Mouse (Mus musculus) megakaryocyte-erythroid progenitor cell, adult 5-6 weeks (primary cell): ENCODE measurements around the gene Capn13. TPM values are rescaled to one million over a fixed set of nuclear protein-coding genes. Genes with fewer than 3 reads are reported as not detected.

Experiments
- ATAC-seq: replicated peaks from 2 replicates; pipeline ENCODE4 v1.8.0; 2016; ENCODE audit warnings: mild to moderate bottlenecking, inconsistent platforms; ENCODE audit not compliant: severe bottlenecking, poor library complexity, low FRiP score, low TSS enrichment
- total RNA-seq, 2 experiments: library from RNA; stranded (forward) in 1 of 2; stranded (reverse) in 1 of 2; fragments of 200-1000, 215-1000 nt in 1 of 2; fragments of >200 nt in 1 of 2; fragmentation: Nextera tagmentation in 1 of 2; gene quantifications; 2 replicates each; pipeline ENCODE4 v1.2.3; 2014 to 2017

Gene Capn13
- total RNA-seq, 2 experiments from 2014 or later, result not detected

- no peak for ATAC-seq
These were observed 39.6 kb downstream of the Capn13 start for GRCm38 (mm10) chr17:73361054-73361453.

GRCm38 (mm10) chr17:73343632-73344390 lies 56.9 kb downstream of the Capn13 start:
- no peak for ATAC-seq

DNA sequence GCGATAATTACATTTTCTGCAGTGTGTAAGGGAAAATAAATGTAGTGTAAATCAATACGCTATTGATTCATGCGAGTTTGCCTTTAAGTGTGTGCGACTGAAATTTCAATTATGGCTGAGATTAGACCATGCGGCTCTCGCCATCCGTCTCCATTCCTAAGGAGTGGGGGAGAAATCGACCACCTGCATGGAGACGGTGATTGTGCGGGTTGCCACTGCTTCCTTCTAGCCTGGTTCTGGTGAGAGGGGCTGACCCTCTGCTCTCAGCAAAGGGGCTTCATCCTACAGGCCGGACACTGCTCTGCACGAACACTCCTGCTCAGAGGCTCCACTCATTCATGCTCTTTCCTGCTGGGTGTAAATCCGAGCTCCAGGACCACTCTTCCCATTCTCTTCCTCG lies 58.0 kb downstream of the Capn13 start:
- ATAC-seq, result no peak

DNA sequence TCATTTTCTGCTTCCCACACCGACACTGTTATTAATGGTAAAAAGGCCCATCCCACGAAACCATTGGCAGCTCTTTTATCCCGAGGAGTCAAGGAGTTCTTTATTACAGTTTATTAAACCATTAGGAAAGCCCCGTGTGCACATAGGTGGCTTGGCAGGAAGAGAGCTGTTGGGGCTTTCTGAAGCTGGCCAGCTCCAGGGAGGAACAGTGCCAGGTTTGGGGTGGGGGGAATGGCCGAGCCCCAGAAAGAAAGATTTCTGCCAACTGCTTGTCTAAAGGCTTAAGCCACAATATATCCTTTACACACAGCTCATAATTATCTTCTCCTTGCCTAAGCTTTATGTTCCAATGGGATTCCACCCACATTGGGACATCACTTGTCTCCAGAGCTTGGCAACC lies 71.6 kb downstream of the Capn13 start:
- no peak for ATAC-seq

DNA sequence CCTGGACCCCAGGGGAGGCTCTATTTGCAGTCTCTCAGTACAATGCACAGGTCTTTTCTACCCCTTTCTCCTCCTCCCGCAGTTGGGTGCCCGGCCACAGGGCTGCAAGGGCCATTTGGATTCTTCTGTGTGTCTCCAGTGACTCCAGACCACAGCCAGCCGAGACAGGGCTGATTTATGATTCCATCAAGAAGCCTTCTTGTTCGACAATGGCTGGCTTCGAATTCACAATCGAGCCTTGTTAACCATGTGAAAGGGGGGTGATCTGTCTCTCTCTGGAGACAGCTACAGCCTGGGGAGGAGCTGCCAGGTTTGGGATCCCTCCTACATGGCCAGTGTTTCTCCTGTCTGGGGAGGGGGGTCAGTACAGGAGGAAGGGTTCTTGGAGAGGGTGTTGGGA lies 75.4 kb downstream of the Capn13 start:
- ATAC-seq, result no peak

GRCm38 (mm10) chr17:73324732-73325131 lies 75.9 kb downstream of the Capn13 start:
- no peak for ATAC-seq

DNA sequence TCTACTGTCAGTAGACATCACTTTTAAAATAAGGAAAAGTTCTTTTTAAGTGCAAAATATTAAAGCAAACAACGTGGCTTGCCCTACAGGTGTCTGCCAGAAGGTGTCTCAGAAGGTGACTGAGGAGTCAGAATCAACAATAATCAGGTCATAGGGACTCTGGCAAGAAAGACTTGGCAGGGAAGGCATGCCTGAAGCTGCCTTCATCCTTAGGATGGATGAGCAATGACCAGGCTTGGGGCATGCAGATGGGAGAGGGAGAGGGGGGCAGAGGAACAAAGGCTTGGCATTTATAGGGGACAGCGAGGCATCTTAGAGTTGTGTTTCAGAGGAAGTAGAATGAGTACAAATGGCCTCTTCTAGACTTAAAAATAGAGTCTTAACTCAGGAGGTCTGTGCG lies 76.7 kb downstream of the Capn13 start:
- ATAC-seq, result no peak

- ATAC-seq, result no peak
These were observed 85.9 kb downstream of the Capn13 start for GRCm38 (mm10) chr17:73314786-73315185.

GRCm38 (mm10) chr17:73311491-73311890 lies 89.2 kb downstream of the Capn13 start:
- ATAC-seq, result no peak

DNA sequence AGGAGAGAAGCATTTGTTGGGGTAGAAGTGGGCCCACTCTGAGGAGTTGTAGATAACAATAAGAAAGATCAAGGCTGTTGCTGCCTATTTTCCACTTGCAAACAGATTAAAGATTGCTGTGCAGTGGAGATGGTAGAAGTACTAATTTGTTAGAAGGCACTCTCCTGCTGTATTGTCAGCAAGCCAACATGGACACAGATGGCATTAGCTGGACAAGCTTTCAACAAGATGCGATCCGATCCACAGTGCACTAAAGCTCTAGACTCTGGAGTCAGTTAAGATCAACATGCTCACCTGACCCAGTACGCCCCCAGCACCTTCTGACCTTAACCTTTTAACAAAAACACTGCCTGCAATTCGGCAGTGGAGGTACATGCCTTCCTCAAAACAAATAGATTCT lies 92.0 kb downstream of the Capn13 start:
- ATAC-seq, result no peak

DNA sequence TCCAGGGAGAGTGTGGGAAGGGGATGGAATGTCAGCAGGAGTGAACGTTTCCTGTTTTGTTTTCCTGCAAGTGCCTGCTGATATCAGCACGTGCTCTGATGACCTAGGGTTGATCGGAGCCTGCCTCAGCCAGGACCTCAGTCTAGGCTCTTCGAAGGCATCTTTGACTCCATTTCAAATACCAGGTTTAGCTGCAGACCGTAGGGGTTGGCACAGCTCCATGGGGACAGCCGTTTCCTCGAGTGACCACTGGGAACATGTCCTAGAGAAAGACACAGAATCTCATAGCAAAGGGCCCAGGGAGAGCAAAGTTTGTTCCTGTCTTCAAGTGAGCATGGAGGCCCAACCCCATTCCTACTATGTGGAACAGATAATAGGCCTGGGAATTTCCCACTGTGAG lies 94.0 kb downstream of the Capn13 start:
- ATAC-seq, result no peak

- no peak for ATAC-seq
These were observed 95.0 kb downstream of the Capn13 start for GRCm38 (mm10) chr17:73305622-73306021.

DNA sequence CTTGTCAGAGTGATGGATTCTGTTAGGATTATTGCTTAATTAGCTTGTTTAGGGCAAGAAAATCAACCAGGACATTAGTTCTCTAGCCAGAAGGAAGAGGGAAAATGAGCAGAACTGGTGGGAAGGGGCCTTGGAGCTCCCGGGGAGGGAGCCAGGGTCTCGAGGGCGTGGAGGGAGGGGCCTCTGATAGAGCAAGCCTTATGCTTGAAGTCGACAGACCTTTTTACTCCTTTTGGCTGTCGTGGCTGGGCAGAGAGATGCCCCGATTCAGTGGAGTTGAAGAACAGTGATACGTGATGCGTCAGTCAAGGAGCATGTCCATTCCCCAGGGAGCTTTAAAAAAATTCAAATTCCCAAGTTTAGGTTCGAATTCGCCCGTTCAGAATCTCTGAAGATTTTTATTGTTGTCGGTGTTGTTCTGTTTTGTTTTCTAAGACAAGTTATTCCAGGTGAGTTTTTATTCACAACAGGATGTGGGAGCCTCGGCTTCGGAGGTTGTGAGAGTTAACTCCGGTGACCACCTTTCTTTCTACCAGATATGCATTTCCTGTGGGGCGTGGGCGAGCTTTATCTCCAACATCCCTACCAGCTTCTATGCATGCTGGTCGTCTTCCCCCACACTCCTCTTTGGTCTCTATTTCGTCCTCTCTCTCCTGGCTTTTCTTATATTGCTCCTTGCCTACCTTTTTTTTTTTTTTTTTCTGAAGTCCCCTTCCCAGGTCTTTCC lies 96.4 kb downstream of the Capn13 start:
- ATAC-seq, result no peak

GRCm38 (mm10) chr17:73303676-73304075 lies 97.0 kb downstream of the Capn13 start:
- ATAC-seq, result no peak

GRCm38 (mm10) chr17:73303217-73303616 lies 97.4 kb downstream of the Capn13 start:
- ATAC-seq, result 0 out of 2 replicates have a peak, but pooled peaks have one; percentile 22

DNA sequence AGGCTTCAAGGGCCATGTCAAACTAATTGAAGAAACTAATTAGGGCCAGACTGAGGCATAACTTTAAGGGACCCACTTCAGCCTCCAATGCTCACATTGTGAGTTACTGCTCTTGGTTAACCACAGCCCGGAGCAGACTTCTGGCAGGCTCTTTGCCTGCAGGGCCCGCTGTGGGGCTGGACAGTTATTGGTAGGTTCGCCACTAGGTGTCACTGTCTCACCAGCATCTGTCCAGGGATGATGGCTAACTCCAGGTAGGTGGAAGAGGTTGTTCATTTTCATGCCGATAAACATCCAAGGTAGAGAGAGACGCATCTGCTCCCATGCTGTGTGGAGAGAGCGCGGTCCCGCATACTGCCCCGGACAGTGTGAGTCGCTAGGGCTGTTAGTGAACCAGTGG lies 98.6 kb downstream of the Capn13 start:
- peak; percentile 86 for ATAC-seq

GRCm38 (mm10) chr17:73301258-73302050 lies 99.2 kb downstream of the Capn13 start:
- ATAC-seq, result peak; percentile 68

DNA sequence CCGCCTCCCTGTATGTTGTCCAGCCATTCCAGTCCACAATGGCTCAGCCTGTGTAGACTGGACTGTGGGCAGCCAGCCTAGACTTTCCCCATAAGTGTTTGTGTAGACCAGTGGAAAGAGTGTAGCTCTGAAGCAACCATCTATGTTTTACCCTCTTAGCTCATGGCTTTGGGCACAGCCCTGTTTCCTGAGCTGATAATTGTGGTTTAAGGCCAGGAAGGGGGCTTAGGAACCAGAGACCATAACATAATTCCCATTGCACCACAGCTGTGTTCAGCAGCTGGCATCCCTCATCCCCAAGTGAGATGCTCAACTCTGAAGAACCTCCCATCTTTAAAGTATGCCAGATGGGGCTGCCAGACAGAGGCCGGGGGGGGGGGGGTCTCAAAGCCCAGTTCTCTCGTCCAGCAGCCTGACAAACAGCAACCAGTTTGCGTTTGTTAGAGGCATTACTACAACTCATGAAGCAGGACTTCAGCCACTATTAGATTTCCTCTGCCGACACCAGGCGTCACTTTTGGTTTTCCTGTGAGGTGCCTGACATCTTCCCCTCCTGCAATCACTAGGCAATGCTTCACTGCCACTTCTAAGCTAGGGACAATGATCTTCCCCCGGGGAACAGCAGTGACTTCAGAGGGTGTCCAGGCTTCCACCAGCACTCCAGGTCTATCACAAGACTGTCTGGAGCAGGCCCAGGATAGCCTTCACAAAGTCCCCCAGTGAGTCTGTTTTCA lies 100.4 kb downstream of the Capn13 start:
- ATAC-seq, result no peak

- no peak for ATAC-seq
These were observed 101.7 kb downstream of the Capn13 start for GRCm38 (mm10) chr17:73298981-73299380.

- no peak for ATAC-seq
These were observed 103.8 kb downstream of the Capn13 start for GRCm38 (mm10) chr17:73296855-73297254.
